Mouse (Mus musculus): Measurements from ENCODE around the gene Eva1c.

Eva1c gene

GRCm38 (mm10) chr16:90865652-90866051 lies 39.1 kb downstream of the Eva1c start:
- no peak for DNase-seq (ENCODE audit: low read depth, low spot score)

GRCm38 (mm10) chr16:90868129-90868528 lies 41.6 kb downstream of the Eva1c start:
- no peak for DNase-seq (ENCODE audit: low read depth, low spot score)

- DNase-seq (ENCODE audit: low read depth, low spot score), result no peak
Observed at GRCm38 (mm10) chr16:90869361-90869760, 42.8 kb downstream of the Eva1c start.

- DNase-seq (ENCODE audit: low read depth, low spot score), result no peak
Observed at GRCm38 (mm10) chr16:90872936-90873335, 46.4 kb downstream of the Eva1c start.

- DNase-seq (ENCODE audit: low read depth, low spot score), result no peak
Observed at GRCm38 (mm10) chr16:90874536-90874935, 48.0 kb downstream of the Eva1c start.

- DNase-seq (ENCODE audit: low read depth, low spot score), result no peak
Observed at GRCm38 (mm10) chr16:90878135-90878860, 51.8 kb downstream of the Eva1c start.

- DNase-seq (ENCODE audit: low read depth, low spot score), result no peak
Observed at GRCm38 (mm10) chr16:90882501-90882977, 56.0 kb downstream of the Eva1c start.

GRCm38 (mm10) chr16:90885351-90885750 lies 58.8 kb downstream of the Eva1c start:
- DNase-seq (ENCODE audit: low read depth, low spot score), result no peak

GRCm38 (mm10) chr16:90885781-90886565 lies 59.5 kb downstream of the Eva1c start:
- no peak for DNase-seq (ENCODE audit: low read depth, low spot score)

- no peak for DNase-seq (ENCODE audit: low read depth, low spot score)
Observed at GRCm38 (mm10) chr16:90890683-90891082, 64.2 kb downstream of the Eva1c start.

GRCm38 (mm10) chr16:90891601-90892000 lies 65.1 kb downstream of the Eva1c start:
- DNase-seq (ENCODE audit: low read depth, low spot score), result no peak

GRCm38 (mm10) chr16:90892081-90892480 lies 65.6 kb downstream of the Eva1c start:
- DNase-seq (ENCODE audit: low read depth, low spot score), result no peak

- no peak for DNase-seq (ENCODE audit: low read depth, low spot score)
Observed at GRCm38 (mm10) chr16:90893019-90893418, 66.5 kb downstream of the Eva1c start.

GRCm38 (mm10) chr16:90893792-90894191 lies 67.3 kb downstream of the Eva1c start:
- no peak for DNase-seq (ENCODE audit: low read depth, low spot score)

GRCm38 (mm10) chr16:90897651-90898050 lies 71.1 kb downstream of the Eva1c start:
- DNase-seq (ENCODE audit: low read depth, low spot score), result no peak

GRCm38 (mm10) chr16:90899498-90899897 lies 73.0 kb downstream of the Eva1c start:
- no peak for DNase-seq (ENCODE audit: low read depth, low spot score)

GRCm38 (mm10) chr16:90901364-90901763 lies 74.8 kb downstream of the Eva1c start:
- no peak for DNase-seq (ENCODE audit: low read depth, low spot score)

GRCm38 (mm10) chr16:90903300-90903699 lies 76.8 kb downstream of the Eva1c start:
- no peak for DNase-seq (ENCODE audit: low read depth, low spot score)

GRCm38 (mm10) chr16:90907250-90907649 lies 80.7 kb downstream of the Eva1c start:
- DNase-seq (ENCODE audit: low read depth, low spot score), result no peak

GRCm38 (mm10) chr16:90910855-90911533 lies 84.5 kb downstream of the Eva1c start:
- no peak for DNase-seq (ENCODE audit: low read depth, low spot score)

- no peak for DNase-seq (ENCODE audit: low read depth, low spot score)
Observed at GRCm38 (mm10) chr16:90911766-90912165, 85.2 kb downstream of the Eva1c start.

- DNase-seq (ENCODE audit: low read depth, low spot score), result no peak
Observed at GRCm38 (mm10) chr16:90916040-90916481, 89.5 kb downstream of the Eva1c start.
